Mouse (Mus musculus) 3T3-L1 (cell line): Measurements from ENCODE around the gene 4933427D14Rik.

ENCODE experiments used
- DNase-seq: peaks from one replicate; pipeline ENCODE4 v3.0.0-alpha.2; 2015; ENCODE audit warnings: low read depth, low spot score

4933427D14Rik gene

GRCm38 (mm10) chr11:72104223-72104622 lies 103.0 kb downstream of the 4933427D14Rik start:
- DNase-seq = no peak
